Mouse (Mus musculus) cerebral cortex, adult 2 months (tissue): ENCODE data around the gene Tbc1d8.

ENCODE experiments used
- WGBS: fragments of 180-500 bp; shearing (Covaris S2); methylation state at CpG from one replicate; pipeline ENCODE4 v1.1.7; 2018; 5-methylcytosine and 5-hydroxymethylcytosine counted together

Gene Tbc1d8

GRCm38 (mm10) chr1:39446178-39446577 is 32.4 kb downstream of the Tbc1d8 start:
- WGBS: 37% methylated on average over 5 of the region's 5 CpGs

- WGBS: 73% methylated on average over 20 of the region's 20 CpGs
Measured at GRCm38 (mm10) chr1:39445303-39446050, 33.1 kb downstream of the Tbc1d8 start.

GRCm38 (mm10) chr1:39443764-39444163 is 34.8 kb downstream of the Tbc1d8 start:
- WGBS: 63% methylated on average over 8 of the region's 8 CpGs

GRCm38 (mm10) chr1:39441686-39442085 is 36.9 kb downstream of the Tbc1d8 start:
- 38% methylated on average over 6 of the region's 6 CpGs for WGBS

- 60% methylated on average over 12 of the region's 12 CpGs for WGBS
Measured at GRCm38 (mm10) chr1:39439661-39440548, 38.6 kb downstream of the Tbc1d8 start.

- 94% methylated on average over 6 of the region's 6 CpGs for WGBS
Measured at GRCm38 (mm10) chr1:39434264-39434663, 44.3 kb downstream of the Tbc1d8 start.

GRCm38 (mm10) chr1:39430020-39430419 is 48.5 kb downstream of the Tbc1d8 start:
- WGBS: 90% methylated on average over 9 of the region's 9 CpGs

GRCm38 (mm10) chr1:39429015-39429414 is 49.5 kb downstream of the Tbc1d8 start:
- WGBS: 96% methylated on average over 5 of the region's 5 CpGs

GRCm38 (mm10) chr1:39428280-39428679 is 50.3 kb downstream of the Tbc1d8 start:
- WGBS: 84% methylated on average over 4 of the region's 4 CpGs

- 95% methylated on average over 9 of the region's 9 CpGs for WGBS
Measured at GRCm38 (mm10) chr1:39425497-39425896, 53.1 kb downstream of the Tbc1d8 start.

- WGBS: 95% methylated on average over 6 of the region's 6 CpGs
Measured at GRCm38 (mm10) chr1:39420987-39421386, 57.6 kb downstream of the Tbc1d8 start.

- WGBS: 74% methylated on average over 9 of the region's 9 CpGs
Measured at GRCm38 (mm10) chr1:39418852-39419251, 59.7 kb downstream of the Tbc1d8 start.

- WGBS: 40% methylated on average over 12 of the region's 12 CpGs
Measured at GRCm38 (mm10) chr1:39417817-39418216, 60.7 kb downstream of the Tbc1d8 start.

- WGBS: 82% methylated on average over 19 of the region's 19 CpGs
Measured at GRCm38 (mm10) chr1:39410085-39410821, 68.3 kb downstream of the Tbc1d8 start.

- 81% methylated on average over 7 of the region's 7 CpGs for WGBS
Measured at GRCm38 (mm10) chr1:39408668-39409067, 69.9 kb downstream of the Tbc1d8 start.

- 88% methylated on average over 6 of the region's 6 CpGs for WGBS
Measured at GRCm38 (mm10) chr1:39408123-39408522, 70.4 kb downstream of the Tbc1d8 start.

GRCm38 (mm10) chr1:39407108-39407507 is 71.4 kb downstream of the Tbc1d8 start:
- 73% methylated on average over 4 of the region's 4 CpGs for WGBS

- 95% methylated on average over 3 of the region's 3 CpGs for WGBS
Measured at GRCm38 (mm10) chr1:39400173-39400572, 78.4 kb downstream of the Tbc1d8 start.

- 66% methylated on average over 4 of the region's 4 CpGs for WGBS
Measured at GRCm38 (mm10) chr1:39399228-39399627, 79.3 kb downstream of the Tbc1d8 start.

GRCm38 (mm10) chr1:39398284-39398683 is 80.3 kb downstream of the Tbc1d8 start:
- WGBS: 94% methylated on average over 6 of the region's 6 CpGs

- WGBS: 77% methylated on average over 4 of the region's 4 CpGs
Measured at GRCm38 (mm10) chr1:39396347-39396746, 82.2 kb downstream of the Tbc1d8 start.

- WGBS: 94% methylated on average over 3 of the region's 3 CpGs
Measured at GRCm38 (mm10) chr1:39394650-39395049, 83.9 kb downstream of the Tbc1d8 start.
